In the genomic region with DNA sequence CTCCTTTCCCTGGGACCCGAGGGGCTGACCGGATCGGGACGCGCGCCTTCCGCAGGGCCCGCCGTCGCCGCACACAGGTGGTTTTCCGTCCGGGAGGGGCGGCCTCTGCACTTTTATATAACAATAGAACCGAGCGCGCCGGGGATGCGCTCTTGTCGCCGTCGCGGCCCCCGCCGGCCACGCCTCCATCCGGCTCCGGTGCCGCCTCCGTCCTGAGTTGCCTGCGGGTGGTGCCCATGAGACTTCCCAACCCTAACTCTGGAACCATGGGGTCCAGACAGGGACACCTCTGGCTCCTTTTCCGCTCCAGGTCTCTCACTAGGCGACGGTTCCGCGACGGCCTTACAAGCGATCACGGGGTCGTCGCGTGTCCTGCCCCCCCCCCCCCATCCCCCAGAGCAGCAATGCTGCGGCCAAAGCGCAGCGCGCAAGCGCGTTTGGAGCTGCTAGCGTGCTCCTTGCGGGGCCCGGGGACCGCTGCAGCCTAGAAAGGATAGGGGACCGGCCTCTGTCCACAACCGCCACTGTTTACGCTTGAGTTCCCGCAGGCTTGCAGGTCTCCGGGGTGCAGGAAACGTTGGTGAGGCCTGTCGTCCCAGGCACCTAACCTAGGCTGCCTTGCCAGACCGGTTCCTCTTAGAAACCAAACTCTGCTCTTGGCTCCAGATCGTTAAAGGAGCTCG, we compare ENCODE assay signal across 1 mouse cellular context.
TF ChIP-seq lines count a peak whose summit lies in the region.

No protein-coding gene starts in this region.

TF ChIP-seq in CH12.LX, 34 proteins besides CTCF, POLR2A, EP300 and RAD21 (continued from another document):
- TF ChIP-seq TCF12 (IDR thresholded peaks at IDR 0.05; ENCODE audit: low read depth, low read length) (peak; percentile 21; the same call in 1 of the 2 replicates), MAFK (IDR thresholded peaks at IDR 0.05; ENCODE audit: insufficient replicate concordance, low read length) (no peak), SMC3 (IDR thresholded peaks at IDR 0.05; ENCODE audit: low read depth, low read length) (no peak), POLR2AphosphoS2 (IDR thresholded peaks at IDR 0.05; ENCODE audit: low read depth, low read length) (no peak; the same call in 1 of the 2 replicates), ELF1 (IDR thresholded peaks at IDR 0.05; ENCODE audit: low read depth, low read length) (no peak), HCFC1 (IDR thresholded peaks at IDR 0.05; ENCODE audit: low read depth, low read length) (no peak), MAX (IDR thresholded peaks at IDR 0.05; ENCODE audit: low read length) (peak; percentile 59; the same call in 1 of the 2 replicates), NELFE (IDR thresholded peaks at IDR 0.05; ENCODE audit: low read depth, low read length) (peak; percentile 17; the same call in 1 of the 2 replicates), CHD1 (IDR thresholded peaks at IDR 0.05; ENCODE audit: low read depth, low read length) (no peak), NRF1 (IDR thresholded peaks at IDR 0.05; ENCODE audit: low read depth, low read length) (peak; percentile 77), PAX5 (IDR thresholded peaks at IDR 0.05; ENCODE audit: low read length) (no peak), ZC3H11A (IDR thresholded peaks at IDR 0.05; ENCODE audit: low read depth, low read length) (no peak), ZMIZ1 (IDR thresholded peaks at IDR 0.05; ENCODE audit: low read depth, low read length) (peak; percentile 34), SIN3A (IDR thresholded peaks at IDR 0.05; ENCODE audit: low read length) (peak; percentile 78), UBTF (IDR thresholded peaks at IDR 0.05; ENCODE audit: low read depth, low read length) (peak; percentile 25; the same call in 1 of the 2 replicates), MAZ (IDR thresholded peaks at IDR 0.05; ENCODE audit: low read depth, low read length) (peak; percentile 76; the same call in 1 of the 2 replicates), CHD2 (IDR thresholded peaks at IDR 0.05; ENCODE audit: low read length) (peak; percentile 53; the same call in 1 of the 2 replicates), BHLHE40 (IDR thresholded peaks at IDR 0.05; ENCODE audit: low read depth, low read length) (peak; percentile 64), MXI1 (IDR thresholded peaks at IDR 0.05; ENCODE audit: low read depth, low read length) (peak; percentile 49; the same call in 1 of the 2 replicates)
TF ChIP-seq in CH12.LX: peak in this region for 12.
